Mouse (Mus musculus) R1 (cell line): Measurements from ENCODE around the gene Otop3.

Experiments used
- DNase-seq: peaks from one replicate; pipeline ENCODE4 v3.0.0-alpha.2; 2018; ENCODE audit warnings: low read depth, low spot score

Otop3 gene

GRCm38 (mm10) chr11:115393721-115394325 is 59.3 kb downstream of the Otop3 start:
- peak; percentile 88 for DNase-seq
